ENCODE assay signal across 9 mouse cellular contexts in genomic region chr13:58840731-58841359, GRCm38 (mm10). TPM values are rescaled to one million over a fixed set of nuclear protein-coding genes. Genes with fewer than 3 reads are reported as not detected.
DNase-seq lines count a peak whose midpoint lies in the region; ATAC-seq lines count a peak whose summit lies in the region.
"Had no signal": no experiment of that assay in that cellular context is flagged by ENCODE, and none has a peak within 500 bp of the region (broad histone marks: within the 10 kb centered on the region; RNA-seq: fewer than 3 reads in every experiment).

No protein-coding gene starts in this region.

- H3K27me3 ChIP-seq in hindbrain, embryonic 11.5 days (ENCODE audit: control insufficient read depth, insufficient read depth, low read length): no peaks in the 10 kb centered on the region
- H3K27me3 ChIP-seq in hindbrain, embryonic 12.5 days: no peaks in the 10 kb centered on the region
- H3K27me3 ChIP-seq in neural tube, embryonic 15.5 days (replicated peaks): no peaks in the 10 kb centered on the region

- ATAC-seq in hindbrain, embryonic 11.5 days (ENCODE audit: low FRiP score): no peak
- no peak; the same call in 1 of the 2 replicates for ATAC-seq in hindbrain, embryonic 12.5 days (ENCODE audit: low FRiP score)
- peak; percentile 64; the same call in 1 of the 2 replicates for ATAC-seq in neural tube, embryonic 15.5 days (ENCODE audit: low FRiP score)

- H3K9ac ChIP-seq in hindbrain, embryonic 11.5 days (ENCODE audit: low read depth, low read length): 0 out of 2 replicates have a peak overlapping the region, but pooled peaks have one; percentile 7
- no peak overlapping the region for H3K9ac ChIP-seq in hindbrain, embryonic 12.5 days
- H3K9ac ChIP-seq in neural tube, embryonic 15.5 days (replicated peaks): no peak overlapping the region

- DNase-seq in hindbrain, embryonic 11.5 days (ENCODE audit: low spot score): no peak
- peak; percentile 32 for DNase-seq in brain, embryonic 18.5 days (ENCODE audit: low read depth, low spot score)
- DNase-seq in gastrocnemius, postnatal 25 days: peak; percentile 52
- peak; percentile 28 to 75 for DNase-seq in layer of hippocampus, postnatal 14 days (ENCODE audit: low spot score in 2 of 2)
- DNase-seq in natural killer cell, adult 2 months (ENCODE audit: low spot score in 2 of 2): no peak
- DNase-seq in adrenal gland, postnatal 36 days: no peak

- 48% methylated on average over 7 of the region's 7 CpGs for WGBS in hindbrain, embryonic 11.5 days
- WGBS in hindbrain, embryonic 12.5 days: 50% methylated on average over 7 of the region's 7 CpGs
- 30% methylated on average over 7 of the region's 7 CpGs for WGBS in neural tube, embryonic 15.5 days

- no peaks in the 10 kb centered on the region for H3K36me3 ChIP-seq in hindbrain, embryonic 11.5 days (ENCODE audit: control insufficient read depth, insufficient read depth, low read length)
- H3K36me3 ChIP-seq in hindbrain, embryonic 12.5 days: 0 out of 2 replicates have a peak, but pooled peaks cover 4% of the 10 kb centered on the region
- peaks cover 9% of the 10 kb centered on the region for H3K36me3 ChIP-seq in neural tube, embryonic 15.5 days

- no peaks in the 10 kb centered on the region for H3K9me3 ChIP-seq in hindbrain, embryonic 11.5 days (ENCODE audit: control insufficient read depth, low read length)
- no peaks in the 10 kb centered on the region for H3K9me3 ChIP-seq in hindbrain, embryonic 12.5 days (replicated peaks)
- H3K9me3 ChIP-seq in neural tube, embryonic 15.5 days (replicated peaks): no peaks in the 10 kb centered on the region

- no peak overlapping the region for H3K4me3 ChIP-seq in hindbrain, embryonic 11.5 days (ENCODE audit: low read depth, low read length)
- H3K4me3 ChIP-seq in hindbrain, embryonic 12.5 days: no peak overlapping the region
- H3K4me3 ChIP-seq in neural tube, embryonic 15.5 days (replicated peaks): no peak overlapping the region

- H3K27ac ChIP-seq in hindbrain, embryonic 11.5 days (ENCODE audit: low read depth, low read length): no peak overlapping the region
- H3K27ac ChIP-seq in hindbrain, embryonic 12.5 days: no peak overlapping the region
- peak overlapping the region; percentile 25; the same call in 1 of the 2 replicates for H3K27ac ChIP-seq in neural tube, embryonic 15.5 days (replicated peaks)

- H3K4me1 ChIP-seq in hindbrain, embryonic 11.5 days (replicated peaks; ENCODE audit: control insufficient read depth, insufficient read depth, low read length): no peaks in the 10 kb centered on the region
- peaks cover 11% of the 10 kb centered on the region for H3K4me1 ChIP-seq in hindbrain, embryonic 12.5 days
- peaks cover 26% of the 10 kb centered on the region for H3K4me1 ChIP-seq in neural tube, embryonic 15.5 days

- no peak overlapping the region for H3K4me2 ChIP-seq in hindbrain, embryonic 11.5 days (replicated peaks; ENCODE audit: low read depth, low read length)
- no peak overlapping the region for H3K4me2 ChIP-seq in hindbrain, embryonic 12.5 days (replicated peaks)
- no peak overlapping the region for H3K4me2 ChIP-seq in neural tube, embryonic 15.5 days

RNA-seq across cellular contexts. Expression of gene Ntrk2, which starts 34.5 kb away (rescaled TPM):
- 51.5 and 54.3 TPM in 2 replicates for polyA plus RNA-seq in hindbrain, embryonic 11.5 days (2014; fragmentation: Nextera tagmentation; extraction: Ambion mirVana)
- polyA plus RNA-seq in hindbrain, embryonic 12.5 days (2016; fragmentation: Nextera tagmentation; extraction: Ambion mirVana): 65.4 and 71.2 TPM in 2 replicates
- total RNA-seq in gastrocnemius, postnatal 25 days (2021): 1 to 10 TPM; 3.3 to 9.0 TPM
- 100 to 1,000 TPM; 292 to 320 TPM for total RNA-seq in layer of hippocampus, postnatal 14 days (2021)
- 112 and 132 TPM in 2 replicates for polyA plus RNA-seq in neural tube, embryonic 15.5 days (2015; fragmentation: Nextera tagmentation; extraction: Ambion mirVana)
- total RNA-seq in adrenal gland, postnatal 36 days (2021): 10 to 100 TPM; 19.7 to 25.1 TPM
- total RNA-seq: common myeloid progenitor, adult 5-6 weeks had no signal

Comparison
In these comparisons a context has a peak if more than half of its experiments do, and no peak if none do; other contexts are left out.
1. DNase-seq: peak in brain, embryonic 18.5 days (single experiment), gastrocnemius, postnatal 25 days (single experiment) and layer of hippocampus, postnatal 14 days (2 of 2); none in hindbrain, embryonic 11.5 days (single experiment), natural killer cell, adult 2 months (0 of 2) and adrenal gland, postnatal 36 days (0 of 2).
2. RNA of gene Ntrk2, which starts 34.5 kb away (total RNA-seq): 292 to 320 TPM in layer of hippocampus, postnatal 14 days; 19.7 to 25.1 TPM in adrenal gland, postnatal 36 days and 3.3 to 9.0 TPM in gastrocnemius, postnatal 25 days; every median in the first group is over 10 times any median in the second.